In the genomic region with DNA sequence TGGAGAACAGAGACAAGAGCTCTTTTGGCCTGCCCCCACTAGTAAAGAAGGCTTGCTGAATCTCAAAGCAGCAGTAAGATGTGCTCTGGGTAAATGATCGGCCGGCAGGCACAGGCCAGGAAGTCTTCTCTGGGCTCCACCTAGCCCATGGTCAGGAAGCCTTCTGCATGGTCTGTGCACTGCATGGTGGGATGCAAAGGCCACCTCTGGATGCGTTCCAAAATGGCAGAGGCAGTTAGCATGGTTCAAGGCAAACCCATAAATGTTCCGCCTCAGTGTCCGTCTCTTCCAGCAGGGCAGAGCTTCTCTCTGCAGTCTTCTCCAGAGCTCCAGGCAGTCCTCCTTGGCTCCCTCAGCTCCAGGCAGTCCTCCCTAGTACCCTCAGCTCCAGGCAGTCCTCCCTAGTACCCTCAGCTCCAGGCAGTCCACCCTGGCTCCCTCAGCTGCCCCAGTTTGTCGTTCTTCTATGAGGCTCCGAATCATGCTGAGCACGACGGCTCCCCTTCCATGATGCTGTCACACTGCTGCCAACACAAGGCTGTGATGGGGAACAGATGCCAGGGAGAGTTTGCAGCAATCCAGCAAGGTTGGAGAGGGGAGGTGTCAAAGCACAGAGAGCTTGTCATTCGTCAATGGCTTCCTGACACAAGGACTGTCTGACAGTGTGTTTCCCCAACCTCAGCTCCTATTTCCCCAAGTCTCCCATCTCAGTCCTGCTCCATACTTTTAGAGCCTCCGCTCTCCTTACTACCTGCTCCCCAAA, we compare ENCODE assay signal across 11 mouse cellular contexts.
A peak's percentile ranks its signal among the peaks of the same experiment; 100 is the strongest.
DNase-seq lines count a peak whose midpoint lies in the region; ATAC-seq and TF ChIP-seq lines count a peak whose summit lies in the region.
"Had no signal": no experiment of that assay in that cellular context is flagged by ENCODE, and none has a peak within 500 bp of the region (broad histone marks: within the 10 kb centered on the region; RNA-seq: fewer than 3 reads in every experiment).

No protein-coding gene starts in this region.

- peaks cover 9% of the 10 kb centered on the region; the same call in 1 of the 2 replicates for H3K4me1 ChIP-seq in forebrain, embryonic 16.5 days (replicated peaks; ENCODE audit: control insufficient read depth, insufficient read depth, low read length)
- peaks cover 34% of the 10 kb centered on the region for H3K4me1 ChIP-seq in limb, embryonic 15.5 days

- no peak overlapping the region for H3K4me3 ChIP-seq in left cerebral cortex, adult 2 months
- no peak overlapping the region for H3K4me3 ChIP-seq in forebrain, embryonic 16.5 days (replicated peaks; ENCODE audit: low read length)
- no peak overlapping the region for H3K4me3 ChIP-seq in limb, embryonic 15.5 days

- no peak for TF ChIP-seq CTCF in left cerebral cortex, adult 2 months (IDR thresholded peaks at IDR 0.05)

- ATAC-seq in frontal cortex, adult (ENCODE audit: low TSS enrichment), result peak; percentile 72
- ATAC-seq in forebrain, embryonic 16.5 days, result peak; percentile 78
- ATAC-seq in limb, embryonic 15.5 days (ENCODE audit: insufficient number of reproducible peaks, low FRiP score, low TSS enrichment, low read depth), result no peak

- H3K36me3 ChIP-seq in forebrain, embryonic 16.5 days (ENCODE audit: control insufficient read depth, insufficient read depth), result no peaks in the 10 kb centered on the region
- H3K36me3 ChIP-seq in limb, embryonic 15.5 days, result no peaks in the 10 kb centered on the region

- intact Hi-C loops in left cerebral cortex, postnatal 14 days (cut with DNase I), result no loop called here
- intact Hi-C loops in left cerebral cortex, adult 2 months (cut with DNase I), result no loop called here

- H3K9me3 ChIP-seq in forebrain, embryonic 16.5 days (ENCODE audit: control insufficient read depth, low read length), result no peaks in the 10 kb centered on the region
- H3K9me3 ChIP-seq in limb, embryonic 15.5 days, result no peaks in the 10 kb centered on the region

- no peak for DNase-seq in frontal cortex, postnatal 25 days (ENCODE audit: low spot score in 2 of 2)
- DNase-seq in left cerebral cortex, postnatal 14 days (ENCODE audit: low spot score in 2 of 2), result peak; percentile 25 to 53
- no peak for DNase-seq in left cerebral cortex, adult 2 months (ENCODE audit: extremely low spot score in 1 of 2, low spot score in 2 of 2)
- DNase-seq in c-Kit-positive CD71-positive TER-119-positive erythroid progenitor cells, embryonic 14.5 days (ENCODE audit: low spot score), result no peak
- no peak for DNase-seq in thymus, postnatal 25 days
- DNase-seq: gastrocnemius, postnatal 10 days had no signal

- no peak overlapping the region for H3K9ac ChIP-seq in forebrain, embryonic 16.5 days (replicated peaks; ENCODE audit: low read depth, low read length)
- H3K9ac ChIP-seq in limb, embryonic 15.5 days, result no peak overlapping the region
- H3K9ac ChIP-seq: liver, embryonic 14.5 days had no signal

- no peaks in the 10 kb centered on the region for H3K27me3 ChIP-seq in forebrain, embryonic 16.5 days (replicated peaks; ENCODE audit: control insufficient read depth, insufficient read depth, low read length)
- H3K27me3 ChIP-seq in limb, embryonic 15.5 days, result no peaks in the 10 kb centered on the region

- H3K27ac ChIP-seq in left cerebral cortex, adult 2 months, result no peak overlapping the region
- H3K27ac ChIP-seq in forebrain, embryonic 16.5 days (ENCODE audit: low read length), result no peak overlapping the region
- 0 out of 2 replicates have a peak overlapping the region, but pooled peaks have one; percentile 11 for H3K27ac ChIP-seq in limb, embryonic 15.5 days
- H3K27ac ChIP-seq: liver, embryonic 14.5 days had no signal

- no peak overlapping the region for H3K4me2 ChIP-seq in forebrain, embryonic 16.5 days (ENCODE audit: low read length)
- H3K4me2 ChIP-seq in limb, embryonic 15.5 days, result no peak overlapping the region
- H3K4me2 ChIP-seq: midbrain, embryonic 11.5 days had no signal

- WGBS in forebrain, embryonic 16.5 days, result 62% methylated on average over 11 of the region's 11 CpGs
- WGBS in limb, embryonic 15.5 days, result 57% methylated on average over 11 of the region's 11 CpGs

Comparison
In these comparisons a context has a peak if more than half of its experiments do, and no peak if none do; other contexts are left out.
1. DNase-seq: peak in left cerebral cortex, postnatal 14 days (2 of 2); none in frontal cortex, postnatal 25 days (0 of 2), left cerebral cortex, adult 2 months (0 of 2), c-Kit-positive CD71-positive TER-119-positive erythroid progenitor cells, embryonic 14.5 days (single experiment) and thymus, postnatal 25 days (single experiment).